Mouse (Mus musculus) right cerebral cortex, postnatal 14 days (tissue): ENCODE measurements around the gene Cdc42.
A peak's percentile ranks its signal among the peaks of the same experiment; 100 is the strongest.

ENCODE experiments used
- DNase-seq: peaks from one replicate; pipeline ENCODE4 v3.0.0; 2022

The Cdc42 gene

GRCm38 (mm10) chr4:137282122-137282521 is 75.4 kb downstream of the Cdc42 start:
- no peak for DNase-seq

GRCm38 (mm10) chr4:137281273-137281672 is 76.2 kb downstream of the Cdc42 start:
- DNase-seq = no peak

- DNase-seq = no peak
These were observed 78.2 kb downstream of the Cdc42 start for GRCm38 (mm10) chr4:137279346-137279745.

- DNase-seq = peak; percentile 44
These were observed 79.1 kb downstream of the Cdc42 start for GRCm38 (mm10) chr4:137278144-137279040.

- no peak for DNase-seq
These were observed 79.8 kb downstream of the Cdc42 start for GRCm38 (mm10) chr4:137277600-137278143.

GRCm38 (mm10) chr4:137277166-137277513 is 80.4 kb downstream of the Cdc42 start, which contains the start of gene Wnt4:
TSS of gene Wnt4 (plus strand) at chr4:137277489.
- DNase-seq = peak; percentile 51

GRCm38 (mm10) chr4:137276443-137277165 is 80.9 kb downstream of the Cdc42 start:
- DNase-seq = no peak

- no peak for DNase-seq
These were observed 83.2 kb downstream of the Cdc42 start for GRCm38 (mm10) chr4:137274304-137274703.

GRCm38 (mm10) chr4:137271856-137272255 is 85.7 kb downstream of the Cdc42 start:
- no peak for DNase-seq
